ENCODE assay signal across 15 mouse cellular contexts in the genomic region with DNA sequence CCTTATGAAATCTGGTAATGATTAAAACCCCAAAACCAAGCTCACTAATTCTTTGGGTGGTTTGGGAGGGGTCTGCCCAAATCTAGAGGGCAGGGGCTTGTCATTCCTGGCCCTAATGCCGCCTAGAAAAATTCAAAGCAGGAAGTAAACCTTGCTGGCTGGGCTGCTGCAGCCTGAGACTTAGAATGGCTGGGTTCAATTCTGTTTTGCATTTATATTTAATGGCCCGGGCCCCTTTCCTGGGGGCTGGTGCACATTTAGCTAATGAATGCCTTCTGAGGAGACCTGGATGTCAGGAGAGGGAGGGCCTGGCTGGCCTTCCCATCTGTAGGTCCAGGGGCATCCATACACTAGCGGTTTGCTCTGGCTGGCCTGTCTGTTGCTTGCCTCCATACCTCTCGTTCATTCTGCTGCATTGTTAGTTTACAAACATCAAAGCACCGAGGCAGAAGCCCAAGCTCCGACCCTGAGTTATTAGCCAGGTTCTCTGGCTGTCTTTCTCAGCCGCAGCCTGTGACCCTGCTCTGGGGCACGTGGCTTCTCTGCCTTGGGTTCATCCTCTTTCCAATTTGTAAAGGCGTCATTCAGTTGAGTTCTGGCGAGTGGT.
DNase-seq lines count a peak whose midpoint lies in the region; ATAC-seq and TF ChIP-seq lines count a peak whose summit lies in the region.
"Had no signal": no experiment of that assay in that cellular context is flagged by ENCODE, and none has a peak within 500 bp of the region (broad histone marks: within the 10 kb centered on the region; RNA-seq: fewer than 3 reads in every experiment).

No protein-coding gene starts in this region.

- no peaks in the 10 kb centered on the region for H3K27me3 ChIP-seq in kidney, embryonic 14.5 days (ENCODE audit: control insufficient read depth, insufficient read depth, low read length)
- H3K27me3 ChIP-seq in hindbrain, embryonic 10.5 days (ENCODE audit: insufficient read depth, poor library complexity, severe bottlenecking), result no peaks in the 10 kb centered on the region
- no peaks in the 10 kb centered on the region for H3K27me3 ChIP-seq in limb, embryonic 14.5 days (ENCODE audit: control insufficient read depth, insufficient read depth, low read length)
- H3K27me3 ChIP-seq in neural tube, embryonic 14.5 days (ENCODE audit: control insufficient read depth, insufficient read depth, low read length), result no peaks in the 10 kb centered on the region

- H3K9ac ChIP-seq in kidney, embryonic 14.5 days (ENCODE audit: low read depth, low read length), result no peak overlapping the region
- H3K9ac ChIP-seq in limb, embryonic 14.5 days (ENCODE audit: low read depth, low read length, severe bottlenecking), result 0 out of 2 replicates have a peak overlapping the region, but pooled peaks have one; percentile 6
- H3K9ac ChIP-seq in neural tube, embryonic 14.5 days (replicated peaks; ENCODE audit: low read depth, low read length), result no peak overlapping the region
- H3K9ac ChIP-seq: liver, embryonic 14.5 days had no signal

- no peak for TF ChIP-seq POLR2A in limb, embryonic 14.5 days (IDR thresholded peaks at IDR 0.05; ENCODE audit: borderline replicate concordance, extremely low read depth, insufficient read depth, insufficient read length)

- H3K9me3 ChIP-seq in kidney, embryonic 14.5 days (ENCODE audit: control insufficient read depth, low read length), result no peaks in the 10 kb centered on the region
- H3K9me3 ChIP-seq in hindbrain, embryonic 10.5 days, result no peaks in the 10 kb centered on the region
- H3K9me3 ChIP-seq in limb, embryonic 14.5 days (ENCODE audit: control insufficient read depth, low read length), result no peaks in the 10 kb centered on the region
- H3K9me3 ChIP-seq in neural tube, embryonic 14.5 days (ENCODE audit: control insufficient read depth, low read length), result no peaks in the 10 kb centered on the region

- H3K4me1 ChIP-seq in kidney, embryonic 14.5 days (ENCODE audit: control insufficient read depth, insufficient read depth, low read length), result peaks cover 12% of the 10 kb centered on the region
- H3K4me1 ChIP-seq in hindbrain, embryonic 10.5 days (replicated peaks), result peaks cover 44% of the 10 kb centered on the region
- H3K4me1 ChIP-seq in limb, embryonic 14.5 days (ENCODE audit: control insufficient read depth, insufficient read depth, low read length), result peaks cover 19% of the 10 kb centered on the region
- H3K4me1 ChIP-seq in neural tube, embryonic 14.5 days (ENCODE audit: control insufficient read depth, insufficient read depth, low read length), result peaks cover 14% of the 10 kb centered on the region

- no peak for DNase-seq in kidney, adult 8-10 months
- peak; percentile 18 for DNase-seq in hindbrain, embryonic 10.5 days (ENCODE audit: low spot score)
- no peak for DNase-seq in limb, embryonic 14.5 days (ENCODE audit: low spot score)
- DNase-seq in urinary bladder, postnatal 14 days (ENCODE audit: low spot score), result no peak
- DNase-seq in heart, adult 11 months, result no peak
- no peak for DNase-seq in cerebellum, adult 9-10 months
- DNase-seq: B cell, adult 2 months; cerebellum, postnatal 10 days; kidney, adult 9 months; lung, postnatal 4 days; right cerebral cortex, postnatal 14 days had no signal

- 14% methylated on average over 10 of the region's 10 CpGs for WGBS in kidney, embryonic 14.5 days
- 40% methylated on average over 10 of the region's 10 CpGs for WGBS in hindbrain, embryonic 10.5 days
- WGBS in limb, embryonic 14.5 days, result 11% methylated on average over 10 of the region's 10 CpGs
- 16% methylated on average over 10 of the region's 10 CpGs for WGBS in neural tube, embryonic 14.5 days

- no peak overlapping the region for H3K27ac ChIP-seq in kidney, embryonic 14.5 days (ENCODE audit: low read depth, low read length)
- peak overlapping the region; percentile 57 for H3K27ac ChIP-seq in hindbrain, embryonic 10.5 days
- no peak overlapping the region for H3K27ac ChIP-seq in limb, embryonic 14.5 days (replicated peaks; ENCODE audit: low read depth, low read length)
- H3K27ac ChIP-seq in neural tube, embryonic 14.5 days (ENCODE audit: low read depth, low read length), result no peak overlapping the region; the same call in 1 of the 2 replicates
- H3K27ac ChIP-seq: liver, embryonic 14.5 days had no signal

- no peak for ATAC-seq in kidney, embryonic 14.5 days (ENCODE audit: low FRiP score, low TSS enrichment)
- ATAC-seq in limb, embryonic 14.5 days (ENCODE audit: low FRiP score, low read depth), result no peak
- ATAC-seq in neural tube, embryonic 14.5 days (ENCODE audit: low read depth), result 0 out of 2 replicates have a peak, but pooled peaks have one; percentile 32
- ATAC-seq: activated CD4-positive, CD25-positive, alpha-beta regulatory T cell, adult 4 months had no signal

- no peak overlapping the region for H3K4me3 ChIP-seq in kidney, embryonic 14.5 days (ENCODE audit: low read length)
- H3K4me3 ChIP-seq in hindbrain, embryonic 10.5 days, result no peak overlapping the region
- no peak overlapping the region for H3K4me3 ChIP-seq in limb, embryonic 14.5 days (replicated peaks; ENCODE audit: low read length)
- H3K4me3 ChIP-seq in neural tube, embryonic 14.5 days (ENCODE audit: low read depth, low read length), result no peak overlapping the region

- H3K4me2 ChIP-seq in kidney, embryonic 14.5 days (replicated peaks; ENCODE audit: low read depth, low read length), result 0 out of 2 replicates have a peak overlapping the region, but pooled peaks have one; percentile 11
- H3K4me2 ChIP-seq in limb, embryonic 14.5 days (replicated peaks; ENCODE audit: low read depth, low read length, severe bottlenecking), result no peak overlapping the region
- H3K4me2 ChIP-seq in neural tube, embryonic 14.5 days (ENCODE audit: low read depth, low read length), result no peak overlapping the region

- H3K36me3 ChIP-seq in kidney, embryonic 14.5 days (ENCODE audit: control insufficient read depth, insufficient read depth, low read length), result no peaks in the 10 kb centered on the region
- no peaks in the 10 kb centered on the region for H3K36me3 ChIP-seq in hindbrain, embryonic 10.5 days
- no peaks in the 10 kb centered on the region for H3K36me3 ChIP-seq in limb, embryonic 14.5 days (ENCODE audit: control insufficient read depth, insufficient read depth, low read length)
- H3K36me3 ChIP-seq in neural tube, embryonic 14.5 days (ENCODE audit: control insufficient read depth, insufficient read depth, low read length), result no peaks in the 10 kb centered on the region
